Mouse (Mus musculus) ES-Bruce4 (cell line): Measurements from ENCODE around the gene Zfp740.

Experiments
- EP300 ChIP-seq: IDR thresholded peaks from 2 replicates; pipeline ENCODE4 v1.6.1; 2011; ENCODE audit warnings: low read depth, low read length; ENCODE audit not compliant: insufficient read depth
- POLR2A ChIP-seq: IDR thresholded peaks from one replicate; pipeline ENCODE4 v1.8.1; 2011; ENCODE audit warnings: low read length; ENCODE audit not compliant: insufficient read depth

DNA sequence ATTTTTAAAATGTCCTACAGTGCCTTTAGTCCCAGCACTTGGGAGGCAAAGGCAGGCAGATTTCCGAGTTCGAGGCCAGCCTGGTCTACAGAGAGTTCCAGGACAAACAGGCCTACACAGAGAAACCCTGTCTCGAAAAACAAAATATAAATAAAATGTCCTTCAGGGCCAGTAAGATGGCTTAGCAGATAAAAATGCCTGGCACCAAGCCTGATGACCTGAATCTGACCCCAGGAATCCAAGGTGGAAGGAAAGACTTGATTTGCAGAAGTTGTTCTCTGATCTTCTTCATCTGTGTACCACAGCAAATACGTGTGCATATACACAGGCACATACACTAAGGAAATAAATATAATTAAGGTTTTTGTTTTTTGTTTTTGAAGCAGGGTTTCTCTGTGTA, 7.7 kb upstream of the Zfp740 start:
- no peak for TF ChIP-seq EP300
- no peak for TF ChIP-seq POLR2A
